Mouse (Mus musculus) midbrain, embryonic 11.5 days (tissue): Measurements from ENCODE around the gene Matn4. TPM values are rescaled to one million over a fixed set of nuclear protein-coding genes. Genes with fewer than 3 reads are reported as not detected.

Experiments
- ATAC-seq: fragments of 200-750 bp; cut with Nextera tagmentation; 2 replicates; pipeline ENCODE4 v1.8.0; 2017; ENCODE audit warnings: moderate TSS enrichment, moderate library complexity; ENCODE audit not compliant: low FRiP score
- DNase-seq: peaks from one replicate; pipeline ENCODE4 v3.0.0; 2015; ENCODE audit warnings: low spot score; ENCODE audit errors: missing footprints
- H3K27ac ChIP-seq: fragments of 300-500 bp; sonication (generic); 2 replicates; pipeline ENCODE4 v1.5.1; 2014; ENCODE audit warnings: low read depth, low read length
- H3K27me3 ChIP-seq: fragments of 300-500 bp; sonication (generic); 2 replicates; pipeline ENCODE4 v1.6.1; 2014; ENCODE audit warnings: mild to moderate bottlenecking, low read length, moderate library complexity, mixed read lengths; ENCODE audit not compliant: control insufficient read depth, insufficient read depth
- H3K36me3 ChIP-seq: fragments of 300-500 bp; sonication (generic); 2 replicates; pipeline ENCODE4 v1.6.1; 2014; ENCODE audit warnings: mild to moderate bottlenecking, low read length, moderate library complexity, mixed read lengths; ENCODE audit not compliant: control insufficient read depth, insufficient read depth
- H3K4me1 ChIP-seq: fragments of 300-500 bp; sonication (generic); 2 replicates; pipeline ENCODE4 v1.6.1; 2014; ENCODE audit warnings: low read length; ENCODE audit not compliant: control insufficient read depth, insufficient read depth
- H3K4me2 ChIP-seq: fragments of 300-500 bp; sonication (generic); 2 replicates; pipeline ENCODE4 v1.6.1; 2014; ENCODE audit warnings: mild to moderate bottlenecking, moderate library complexity
- H3K4me3 ChIP-seq: fragments of 300-500 bp; sonication (generic); 2 replicates; pipeline ENCODE4 v1.5.1; 2014; ENCODE audit warnings: low read depth, low read length
- H3K9ac ChIP-seq: fragments of 300-500 bp; sonication (generic); 2 replicates; pipeline ENCODE4 v1.6.1; 2014; ENCODE audit warnings: low read length
- H3K9me3 ChIP-seq: fragments of 300-500 bp; sonication (generic); 2 replicates; pipeline ENCODE4 v1.6.1; 2016; ENCODE audit warnings: low read length; ENCODE audit not compliant: control insufficient read depth
- WGBS: fragments of 180-500 bp; shearing (Covaris S2); extraction: QIAGEN DNeasy Blood & Tissue Kit; methylation state at CpG from one replicate; pipeline ENCODE4 v1.1.7; 2014; 5-methylcytosine and 5-hydroxymethylcytosine counted together
- polyA plus RNA-seq: library from polyadenylated mRNA; unstranded; fragments of >200 nt; fragmentation: Nextera tagmentation; extraction: Ambion mirVana; gene quantifications from 2 replicates; pipeline ENCODE4 v1.2.1, GENCODE M21; 2014

Matn4 gene
- polyA plus RNA-seq, 1 experiment from 2014 or later, result 0.10 TPM

DNA sequence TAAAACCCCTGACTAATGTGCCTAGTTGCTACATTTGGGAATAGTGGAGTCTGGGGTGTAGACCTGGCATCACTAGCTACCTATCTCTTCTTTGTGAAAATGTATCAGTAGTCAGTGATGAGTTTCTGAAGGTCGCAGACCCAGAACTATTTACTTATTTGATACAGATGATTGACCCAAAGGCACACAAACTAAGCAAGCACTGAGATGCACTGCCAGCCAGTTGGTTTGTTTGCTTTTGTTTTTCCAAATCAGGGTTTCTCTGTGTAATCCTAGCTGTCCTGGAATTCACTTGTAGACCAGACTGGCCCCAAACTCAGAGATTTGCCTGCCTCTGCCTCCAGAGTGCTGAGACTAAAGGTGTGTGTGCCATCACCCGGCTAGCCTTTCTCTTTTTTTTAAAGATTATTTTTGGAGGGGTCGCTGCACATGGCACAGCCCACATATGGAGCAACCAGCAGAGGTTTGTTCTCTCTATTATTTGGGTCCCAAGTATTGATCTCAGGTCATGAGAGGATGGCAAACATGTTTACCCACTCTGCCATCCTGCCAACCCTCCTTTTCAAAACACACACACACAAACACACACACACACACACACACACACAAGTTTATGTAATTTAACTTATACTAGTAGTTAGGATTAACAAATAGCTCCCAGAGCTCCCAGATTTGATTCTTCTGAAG, 40.6 kb upstream of the Matn4 start:
- peaks cover 15% of the 10 kb centered on the region for H3K4me1 ChIP-seq
- 79% methylated on average over 3 of the region's 3 CpGs for WGBS
- peaks cover 9% of the 10 kb centered on the region for H3K27me3 ChIP-seq
- no peak for ATAC-seq
- H3K9ac ChIP-seq, result no peak overlapping the region
- H3K36me3 ChIP-seq, result no peaks in the 10 kb centered on the region
- H3K4me3 ChIP-seq, result no peak overlapping the region
- no peak overlapping the region for H3K4me2 ChIP-seq
- no peak overlapping the region for H3K27ac ChIP-seq
- DNase-seq, result no peak
- H3K9me3 ChIP-seq, result no peaks in the 10 kb centered on the region

- peaks cover 15% of the 10 kb centered on the region for H3K4me1 ChIP-seq
- ATAC-seq (no peak), DNase-seq (no peak)
- H3K27ac ChIP-seq, result no peak overlapping the region
- H3K4me3 ChIP-seq, result no peak overlapping the region
- H3K27me3 ChIP-seq, result peaks cover 9% of the 10 kb centered on the region
- H3K4me2 ChIP-seq, result no peak overlapping the region
- H3K36me3 ChIP-seq, result no peaks in the 10 kb centered on the region
- H3K9me3 ChIP-seq, result no peaks in the 10 kb centered on the region
- 84% methylated on average over 2 of the region's 2 CpGs for WGBS
- no peak overlapping the region for H3K9ac ChIP-seq
Observed at GRCm38 (mm10) chr2:164444701-164445100, 39.7 kb upstream of the Matn4 start.

DNA sequence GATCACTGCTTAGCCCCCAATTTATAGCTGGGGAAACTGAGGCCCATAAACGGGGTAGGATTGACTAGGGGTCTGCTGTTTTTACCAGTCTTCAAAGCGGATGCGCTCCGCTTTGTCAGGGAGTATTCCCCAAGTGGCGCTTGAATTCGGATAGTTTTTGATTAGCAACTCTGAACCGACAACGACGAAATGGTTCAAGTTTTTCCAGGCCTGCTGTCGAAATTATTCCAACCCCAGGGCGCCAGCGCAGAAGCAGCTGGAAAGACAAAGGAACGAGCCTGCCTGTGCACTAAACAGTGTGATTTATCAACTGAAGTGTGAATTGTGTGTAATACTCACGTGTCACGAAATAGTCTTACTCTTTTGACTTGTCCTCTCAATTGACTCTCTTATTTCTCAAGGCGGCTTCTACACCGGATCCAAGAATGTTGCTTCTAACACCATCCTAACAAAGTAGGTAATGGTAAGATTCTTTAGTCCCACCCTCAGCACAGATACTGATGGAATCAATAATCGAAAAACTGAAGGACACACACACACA, 38.6 kb upstream of the Matn4 start, which contains the start of gene Sdc4:
Gene Sdc4, minus strand, starts transcription at position 428 of the 541 bp plus-strand sequence.
- ATAC-seq (peak; percentile 6; the same call in 1 of the 2 replicates), DNase-seq (peak; percentile 89)
- no peaks in the 10 kb centered on the region for H3K36me3 ChIP-seq
- peak within 1 kb of the TSS; percentile 87 for H3K4me2 ChIP-seq
- WGBS, result 6% methylated on average over 18 of the region's 18 CpGs
- no peaks in the 10 kb centered on the region for H3K9me3 ChIP-seq
- H3K27me3 ChIP-seq, result peaks cover 9% of the 10 kb centered on the region
- H3K4me3 ChIP-seq, result peak within 1 kb of the TSS; percentile 50
- peaks cover 15% of the 10 kb centered on the region for H3K4me1 ChIP-seq
- peak within 1 kb of the TSS; percentile 77 for H3K9ac ChIP-seq
- H3K27ac ChIP-seq, result no peak within 1 kb of the TSS

GRCm38 (mm10) chr2:164443051-164443437, 38.1 kb upstream of the Matn4 start:
- no peaks in the 10 kb centered on the region for H3K9me3 ChIP-seq
- H3K36me3 ChIP-seq, result no peaks in the 10 kb centered on the region
- H3K27ac ChIP-seq, result no peak overlapping the region
- H3K4me1 ChIP-seq, result peaks cover 15% of the 10 kb centered on the region
- H3K9ac ChIP-seq, result peak overlapping the region; percentile 77
- ATAC-seq (peak; percentile 95), DNase-seq (peak; percentile 98)
- peak overlapping the region; percentile 50 for H3K4me3 ChIP-seq
- WGBS, result 1% methylated on average over 25 of the region's 26 CpGs
- H3K27me3 ChIP-seq, result peaks cover 9% of the 10 kb centered on the region
- H3K4me2 ChIP-seq, result peak overlapping the region; percentile 87

DNA sequence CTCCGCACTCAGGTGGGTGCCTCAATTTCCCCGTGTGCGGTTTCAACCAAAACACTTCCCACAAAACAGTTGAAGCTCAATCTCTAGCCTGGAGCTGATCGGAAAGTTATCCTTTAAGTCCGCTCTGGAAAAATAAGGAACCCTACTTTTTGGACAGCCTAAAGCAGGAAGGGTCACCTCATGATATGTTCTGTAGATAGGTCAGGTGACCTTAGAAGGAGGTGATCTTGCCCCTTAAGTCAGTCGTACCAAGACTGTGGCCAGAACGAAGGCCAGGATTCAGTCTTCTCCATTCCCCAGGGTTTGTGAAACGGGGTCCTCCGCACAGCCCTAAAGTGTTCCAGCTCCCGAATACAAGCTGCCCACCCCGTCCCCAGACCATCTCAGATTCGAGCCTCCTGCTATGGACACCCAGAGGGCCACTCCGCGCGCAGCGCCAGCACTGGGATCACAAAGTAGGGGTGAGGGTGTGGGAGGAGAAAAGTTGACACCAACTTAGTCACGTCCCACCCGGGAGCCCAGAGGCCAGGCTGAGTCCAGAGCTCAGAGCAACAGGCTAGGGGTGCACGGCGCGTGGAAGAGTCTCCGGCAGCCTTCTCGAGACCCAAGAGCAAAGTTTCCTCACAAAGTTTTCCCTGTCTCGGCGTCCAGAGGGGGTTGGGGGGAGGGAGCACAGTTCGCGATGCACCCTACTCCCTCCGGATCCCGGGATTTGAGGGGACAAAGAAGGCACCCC, 37.5 kb upstream of the Matn4 start:
- DNase-seq (peak; percentile 91), ATAC-seq (peak; percentile 70)
- H3K9ac ChIP-seq, result peak overlapping the region; percentile 77
- no peak overlapping the region for H3K27ac ChIP-seq
- peaks cover 15% of the 10 kb centered on the region for H3K4me1 ChIP-seq
- H3K27me3 ChIP-seq, result peaks cover 9% of the 10 kb centered on the region
- 2% methylated on average over 29 of the region's 29 CpGs for WGBS
- no peaks in the 10 kb centered on the region for H3K9me3 ChIP-seq
- no peaks in the 10 kb centered on the region for H3K36me3 ChIP-seq
- H3K4me2 ChIP-seq, result peak overlapping the region; percentile 87
- peak overlapping the region; percentile 50 for H3K4me3 ChIP-seq

GRCm38 (mm10) chr2:164441731-164442130, 36.8 kb upstream of the Matn4 start:
- H3K9me3 ChIP-seq, result no peaks in the 10 kb centered on the region
- no peak for ATAC-seq
- H3K4me1 ChIP-seq, result peaks cover 15% of the 10 kb centered on the region
- H3K36me3 ChIP-seq, result no peaks in the 10 kb centered on the region
- H3K27ac ChIP-seq, result no peak overlapping the region
- DNase-seq, result no peak
- peaks cover 9% of the 10 kb centered on the region for H3K27me3 ChIP-seq
- H3K4me2 ChIP-seq, result peak overlapping the region; percentile 87
- no peak overlapping the region; the same call in 1 of the 2 replicates for H3K9ac ChIP-seq
- H3K4me3 ChIP-seq, result no peak overlapping the region
- 30% methylated on average over 7 of the region's 7 CpGs for WGBS

DNA sequence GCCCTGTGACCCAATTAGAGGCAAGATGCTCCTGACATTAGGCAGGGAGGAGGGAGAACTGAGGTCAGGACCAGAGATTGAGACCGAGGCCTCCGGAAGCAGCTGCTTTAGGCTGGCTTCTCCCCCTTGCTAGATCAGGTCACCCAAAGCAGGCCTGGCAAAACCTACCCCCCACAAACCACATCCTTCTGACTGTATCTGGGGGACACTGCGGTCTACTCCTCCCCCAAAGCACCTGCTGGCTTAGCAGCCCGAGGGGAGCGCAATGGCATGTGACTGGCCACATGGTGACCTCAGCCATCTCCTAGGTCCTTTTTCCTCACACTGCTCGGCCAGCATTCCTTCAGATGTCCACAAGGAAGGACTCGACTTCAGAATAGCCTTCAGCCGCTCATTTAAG, 36.2 kb upstream of the Matn4 start:
- ATAC-seq (no peak), DNase-seq (no peak)
- H3K27me3 ChIP-seq, result peaks cover 9% of the 10 kb centered on the region
- peaks cover 15% of the 10 kb centered on the region for H3K4me1 ChIP-seq
- WGBS, result 42% methylated on average over 8 of the region's 8 CpGs
- H3K36me3 ChIP-seq, result no peaks in the 10 kb centered on the region
- peak overlapping the region; percentile 20; the same call in 1 of the 2 replicates for H3K9ac ChIP-seq
- no peak overlapping the region for H3K27ac ChIP-seq
- no peak overlapping the region for H3K4me3 ChIP-seq
- no peak overlapping the region; the same call in 1 of the 2 replicates for H3K4me2 ChIP-seq
- H3K9me3 ChIP-seq, result no peaks in the 10 kb centered on the region

DNA sequence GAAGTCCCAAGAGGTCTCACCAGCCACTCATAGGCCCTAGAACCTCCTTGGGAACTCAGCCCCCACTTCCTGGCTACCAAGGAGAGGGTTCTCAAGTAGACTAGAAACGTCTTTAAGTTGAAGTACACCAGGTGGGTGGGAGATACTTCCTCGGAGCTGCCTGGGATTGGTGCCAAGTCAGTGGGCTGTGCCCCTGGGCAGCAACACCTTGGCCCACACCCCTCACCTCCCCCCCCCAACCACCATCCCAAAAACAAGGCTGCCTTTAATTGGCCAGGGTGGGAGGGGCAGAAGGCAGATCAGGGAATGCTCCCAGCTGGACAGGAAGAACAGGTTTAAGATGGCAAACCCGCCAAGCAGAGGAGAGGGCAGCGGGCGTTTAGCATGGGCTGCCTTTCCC, 35.4 kb upstream of the Matn4 start:
- peaks cover 15% of the 10 kb centered on the region for H3K4me1 ChIP-seq
- H3K36me3 ChIP-seq, result no peaks in the 10 kb centered on the region
- no peak overlapping the region for H3K4me3 ChIP-seq
- peaks cover 9% of the 10 kb centered on the region for H3K27me3 ChIP-seq
- H3K9ac ChIP-seq, result no peak overlapping the region
- no peak overlapping the region for H3K4me2 ChIP-seq
- no peaks in the 10 kb centered on the region for H3K9me3 ChIP-seq
- 84% methylated on average over 5 of the region's 5 CpGs for WGBS
- no peak overlapping the region for H3K27ac ChIP-seq
- DNase-seq (no peak), ATAC-seq (no peak)

DNA sequence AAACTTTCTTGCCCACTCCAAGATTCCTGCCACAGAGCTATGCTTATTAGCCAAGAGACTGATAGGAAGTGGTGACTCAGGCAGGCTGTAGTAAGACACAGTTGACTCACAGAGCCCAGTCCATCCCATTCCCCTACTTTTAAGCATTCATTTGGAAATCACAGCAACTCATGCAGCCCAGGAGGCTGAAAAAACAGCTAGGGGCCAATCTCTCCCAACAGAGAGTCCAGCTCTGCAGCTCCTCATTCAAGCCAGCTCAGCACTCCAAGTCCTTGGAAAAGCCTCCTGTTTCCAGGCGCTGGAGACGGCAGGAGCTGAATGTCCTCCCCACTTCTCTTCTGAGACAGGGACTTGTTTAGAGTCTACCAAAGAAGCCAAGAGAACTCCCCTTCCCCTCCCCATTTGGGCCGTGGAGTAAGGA, 34.1 kb upstream of the Matn4 start:
- no peak overlapping the region for H3K9ac ChIP-seq
- H3K27me3 ChIP-seq, result peaks cover 9% of the 10 kb centered on the region
- H3K27ac ChIP-seq, result no peak overlapping the region
- no peak overlapping the region for H3K4me3 ChIP-seq
- ATAC-seq (no peak), DNase-seq (no peak)
- no peak overlapping the region for H3K4me2 ChIP-seq
- WGBS, result 68% methylated on average over 3 of the region's 3 CpGs
- no peaks in the 10 kb centered on the region for H3K36me3 ChIP-seq
- peaks cover 15% of the 10 kb centered on the region for H3K4me1 ChIP-seq
- H3K9me3 ChIP-seq, result no peaks in the 10 kb centered on the region
